Mouse (Mus musculus): ENCODE measurements around the gene Tesk1.
A peak's percentile ranks its signal among the peaks of the same experiment; 100 is the strongest.

Tesk1 gene

GRCm38 (mm10) chr4:43441639-43442038 lies at the start of gene Tesk1:
Gene Tesk1 (plus strand): TSS chr4:43441939.
- no peak for DNase-seq

DNA sequence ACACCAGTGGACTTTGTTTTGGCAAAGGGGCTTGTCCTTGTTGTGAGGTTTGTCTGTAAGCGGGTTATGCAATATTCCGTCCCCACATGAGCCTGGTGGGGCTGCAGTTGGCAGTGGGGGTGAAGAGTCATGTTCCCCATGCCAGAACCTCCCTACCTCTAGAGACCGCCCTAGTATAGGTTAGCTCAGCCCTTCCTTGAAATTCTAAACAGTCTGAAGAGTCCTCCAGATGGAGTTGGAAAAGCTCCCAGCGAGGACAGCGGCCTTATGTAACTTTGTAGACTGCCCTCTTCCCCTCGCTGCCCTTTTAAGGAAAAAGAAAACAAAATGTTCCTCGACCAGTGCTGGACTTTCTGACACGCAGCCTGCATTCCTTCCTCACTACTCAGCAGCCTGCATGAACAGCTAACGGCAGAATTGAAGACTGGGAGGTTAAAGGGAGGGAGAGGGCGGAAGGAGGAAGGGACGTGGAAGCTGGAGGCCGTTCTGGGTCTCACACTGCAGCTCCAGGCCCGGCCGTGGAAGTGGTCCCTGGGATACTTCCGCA lies 47.3 kb upstream of the Tesk1 start:
- no peak for DNase-seq

- no peak for DNase-seq
These were observed 46.6 kb upstream of the Tesk1 start for GRCm38 (mm10) chr4:43395147-43395546.

GRCm38 (mm10) chr4:43395836-43396235 lies 45.9 kb upstream of the Tesk1 start:
- no peak for DNase-seq

DNA sequence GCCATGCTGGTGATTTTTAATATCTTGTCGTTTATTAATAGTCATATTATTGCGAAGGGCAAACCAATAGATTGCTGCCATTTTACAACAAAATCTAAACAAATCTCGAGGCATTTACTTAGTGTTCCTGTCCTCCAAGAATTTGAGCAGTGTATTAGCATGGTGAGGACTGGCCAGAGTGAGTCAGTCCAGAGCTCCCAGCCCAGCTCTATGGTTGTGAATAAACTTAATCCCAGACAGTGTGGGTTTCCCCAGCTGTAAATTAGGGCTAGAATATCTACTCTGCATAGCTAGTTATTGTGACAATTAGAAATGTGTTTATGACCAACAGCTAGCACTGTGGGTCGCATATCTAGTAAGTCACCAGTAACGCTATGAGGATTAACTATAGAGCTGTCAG lies 45.4 kb upstream of the Tesk1 start:
- no peak for DNase-seq

GRCm38 (mm10) chr4:43398014-43398413 lies 43.7 kb upstream of the Tesk1 start:
- DNase-seq, result peak; percentile 45

DNA sequence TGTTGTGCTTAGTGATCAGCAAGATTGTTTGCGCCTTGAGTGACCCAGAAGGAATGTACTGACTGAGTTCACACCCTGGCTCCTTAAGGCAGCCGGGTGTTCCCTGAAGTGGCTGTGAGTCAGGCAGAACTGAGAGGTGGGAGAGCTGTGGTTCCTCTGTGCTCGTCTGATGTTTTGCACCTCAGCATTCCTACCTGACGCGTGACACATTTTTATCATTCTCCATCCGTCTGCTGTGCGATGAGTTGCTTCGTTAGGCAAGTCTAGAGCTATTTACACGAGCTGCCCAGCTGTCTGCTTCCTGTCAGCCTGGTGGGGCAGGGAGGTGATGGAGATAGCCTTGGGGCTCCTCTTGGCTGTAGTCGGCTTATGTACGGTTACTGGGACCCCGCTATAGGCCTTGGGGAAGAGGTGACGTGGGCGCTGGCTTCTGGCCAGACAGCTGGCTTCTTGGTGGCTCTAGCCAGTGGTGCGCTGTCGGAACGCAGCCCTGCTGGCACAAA lies 42.9 kb upstream of the Tesk1 start:
- peak; percentile 62 for DNase-seq

DNA sequence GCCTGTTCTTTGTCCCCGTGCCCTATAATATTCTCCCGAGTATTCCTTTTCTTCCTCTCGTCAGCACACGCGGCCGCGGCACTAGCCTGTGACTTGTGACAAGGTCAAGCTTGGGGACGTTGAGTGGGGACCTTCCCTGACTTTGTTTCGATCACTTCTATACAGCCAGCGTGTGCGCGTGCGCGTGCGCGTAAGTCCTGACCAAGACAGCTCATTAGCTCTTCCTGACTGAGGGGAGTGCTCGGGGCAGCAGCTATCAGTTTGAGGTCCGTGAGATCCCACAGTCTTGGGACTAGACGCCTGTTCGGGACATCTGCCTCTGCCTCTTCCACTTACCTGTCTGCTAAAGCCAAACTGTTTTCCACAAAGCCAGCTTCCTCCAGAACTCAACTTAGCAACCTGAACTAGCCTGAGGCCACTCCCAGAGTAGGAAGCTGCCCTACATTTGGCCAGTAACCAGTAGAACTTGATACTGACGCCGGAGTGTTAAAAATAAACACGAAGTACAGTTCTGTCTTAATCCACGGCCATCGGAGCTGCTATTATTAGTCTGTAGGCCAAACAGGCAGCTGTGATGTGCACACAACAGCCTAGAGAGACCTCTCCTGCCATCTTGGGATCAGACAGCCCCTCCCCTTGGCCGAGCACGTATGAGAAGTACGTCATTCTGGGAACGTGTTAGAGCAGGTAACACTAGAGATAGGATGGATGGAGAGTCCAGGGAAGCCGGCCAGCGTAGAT lies 42.2 kb upstream of the Tesk1 start:
- no peak for DNase-seq

- no peak for DNase-seq
These were observed 40.8 kb upstream of the Tesk1 start for GRCm38 (mm10) chr4:43400976-43401375.

DNA sequence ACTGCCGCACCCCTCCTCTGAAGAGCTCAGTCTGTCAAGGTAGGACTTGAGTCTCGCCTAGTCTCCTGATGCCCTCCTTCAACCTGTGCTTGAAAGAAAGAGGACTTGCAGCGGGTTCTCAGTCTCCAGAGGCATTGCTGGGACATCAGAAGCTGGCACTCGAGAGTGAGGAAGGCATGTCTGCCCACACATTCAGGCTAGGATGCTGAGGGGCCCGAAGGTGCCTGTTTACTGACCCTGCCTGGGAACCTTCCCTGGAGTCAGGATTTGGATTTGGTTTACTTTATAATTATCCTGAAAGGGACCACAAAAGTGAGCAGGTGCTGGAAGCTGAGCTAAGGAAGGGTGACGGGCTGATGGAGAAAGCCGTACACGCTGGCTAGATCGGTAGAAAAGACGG lies 40.3 kb upstream of the Tesk1 start:
- DNase-seq, result no peak

DNA sequence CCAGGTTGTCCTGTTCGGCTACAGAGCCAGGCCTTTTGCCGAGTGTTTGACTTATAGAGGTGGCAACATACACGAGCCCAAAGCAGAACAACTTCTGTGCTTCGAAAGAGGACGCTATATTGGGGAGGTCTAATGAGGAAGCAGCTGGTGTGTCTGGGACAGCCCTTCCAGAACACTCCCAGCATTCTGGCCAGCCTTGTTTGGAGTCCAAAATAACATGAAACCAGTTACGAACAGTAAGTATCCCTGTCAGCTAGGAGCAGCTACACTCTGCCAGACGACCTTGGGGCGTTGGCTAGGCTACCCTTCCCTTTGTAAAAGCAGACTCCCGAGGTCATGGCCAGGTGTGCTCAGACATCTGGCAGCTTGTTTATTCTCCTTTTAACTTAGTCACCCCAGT lies 39.5 kb upstream of the Tesk1 start:
- no peak for DNase-seq

DNA sequence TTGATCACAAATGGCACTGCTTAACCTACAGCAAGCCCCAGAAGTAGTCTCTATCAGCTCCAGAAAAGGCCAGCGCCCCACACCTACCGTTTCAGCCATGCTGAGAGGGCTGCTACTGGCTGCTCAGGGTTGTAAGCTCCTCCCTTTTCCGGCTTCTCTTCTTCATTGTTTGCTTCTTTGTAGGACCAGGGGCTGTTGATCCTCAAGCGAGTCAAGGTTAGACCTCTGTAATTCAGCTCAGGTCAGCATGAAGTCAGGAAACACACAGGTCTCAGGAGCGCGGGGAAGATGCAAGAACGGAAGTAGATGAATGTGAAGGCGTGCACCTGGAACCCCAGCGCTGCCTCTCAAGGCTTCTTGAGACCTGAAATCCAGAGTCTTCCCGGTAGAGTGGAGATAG lies 37.0 kb upstream of the Tesk1 start:
- DNase-seq, result no peak

GRCm38 (mm10) chr4:43406162-43406971 lies 35.4 kb upstream of the Tesk1 start:
- peak; percentile 80 for DNase-seq

DNA sequence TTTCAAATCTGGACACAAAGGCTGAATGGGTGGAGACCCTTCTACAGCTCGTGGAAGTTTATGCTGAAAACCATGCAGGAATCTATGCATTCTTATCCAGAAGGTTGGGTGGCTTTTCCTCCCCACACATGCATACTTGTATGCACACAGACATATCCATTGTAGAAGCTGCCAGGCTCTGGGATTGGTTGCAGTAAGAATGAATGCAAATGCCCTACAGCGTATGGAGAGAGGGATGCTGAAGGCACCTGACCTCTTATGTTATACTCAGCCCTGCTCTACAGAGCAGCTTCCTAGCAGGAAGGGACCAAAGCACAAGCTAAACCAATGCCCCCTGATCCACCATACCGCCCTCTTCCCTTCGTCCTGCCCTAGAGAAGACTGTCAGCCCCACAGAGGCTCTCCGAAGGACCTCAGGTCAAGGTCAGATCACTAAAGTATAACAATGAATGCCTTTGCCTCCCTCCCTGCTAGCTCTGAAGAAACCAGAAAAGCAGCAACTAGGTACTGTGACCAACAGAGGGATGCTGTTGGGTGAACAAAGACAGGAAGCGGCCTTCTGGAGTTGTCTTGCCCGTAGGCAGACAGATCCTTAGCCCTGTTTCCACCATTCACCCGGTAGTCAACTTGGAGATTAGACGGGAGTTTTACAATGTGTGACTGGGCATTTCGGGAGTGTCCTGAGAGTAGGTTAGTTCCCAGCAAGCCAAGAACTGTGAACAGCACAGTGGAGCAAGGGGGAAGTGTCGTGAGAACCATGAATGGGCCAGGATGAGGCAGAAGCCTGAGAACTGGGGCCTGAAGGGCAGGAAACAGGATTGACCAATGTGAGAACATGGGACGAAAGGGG lies 34.4 kb upstream of the Tesk1 start:
- DNase-seq, result no peak

DNA sequence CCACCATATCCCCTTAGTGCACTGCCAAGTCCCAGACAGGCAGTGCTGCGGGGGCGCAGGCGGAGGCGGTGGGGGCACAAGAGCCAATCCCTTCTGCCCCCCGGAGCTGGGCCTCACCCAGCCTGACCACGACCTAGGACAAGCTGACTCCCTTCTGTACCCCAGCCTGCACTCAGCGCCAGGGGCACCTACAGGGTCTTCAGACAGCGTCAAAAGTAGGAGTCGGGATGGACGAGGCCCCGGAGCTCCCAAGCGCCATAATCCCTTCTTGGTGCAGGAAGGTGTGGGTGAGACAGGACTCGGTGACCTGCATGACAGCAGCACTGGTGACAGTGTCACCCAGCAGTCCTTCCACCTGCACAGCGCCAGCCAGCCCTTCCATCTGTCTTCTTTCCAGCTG lies 27.0 kb upstream of the Tesk1 start:
- no peak for DNase-seq

DNA sequence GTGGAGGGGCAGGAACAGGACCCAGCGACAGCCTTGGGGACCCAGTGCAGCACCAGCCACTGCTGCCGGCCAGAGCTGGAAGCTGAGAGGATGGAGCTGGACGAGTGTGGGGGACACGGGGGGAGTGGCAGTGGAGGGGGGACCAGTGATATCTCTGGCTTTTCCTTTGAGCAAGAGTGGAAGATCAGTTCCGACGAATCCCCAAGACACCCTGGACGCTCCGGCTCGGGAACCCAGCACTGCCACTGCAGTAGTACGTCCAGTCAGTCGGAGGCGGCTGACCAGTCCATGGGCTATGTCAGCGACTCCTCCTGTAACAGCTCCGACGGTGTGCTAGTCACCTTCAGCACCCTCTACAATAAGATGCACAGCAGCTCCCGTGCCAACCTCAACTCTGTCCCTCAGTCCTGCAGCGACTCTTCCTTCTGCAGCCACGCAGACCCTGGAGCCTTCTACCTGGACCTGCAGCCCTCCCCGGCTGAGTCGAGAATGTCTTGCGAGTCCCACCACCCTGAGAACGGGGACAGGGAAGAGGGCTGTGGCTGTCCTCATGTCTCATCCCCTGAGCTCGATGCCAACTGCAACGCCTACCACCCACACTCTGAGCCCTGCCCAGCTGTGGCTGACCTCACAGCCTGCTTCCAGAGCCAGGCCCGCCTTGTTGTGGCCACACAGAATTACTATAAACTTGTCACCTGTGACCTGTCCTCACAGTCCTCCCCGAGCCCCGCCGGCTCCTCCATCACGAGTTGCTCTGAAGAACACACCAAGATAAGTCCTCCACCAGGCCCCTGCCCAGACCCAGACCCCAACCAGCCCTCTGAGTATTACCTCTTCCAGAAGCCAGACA lies 26.3 kb upstream of the Tesk1 start:
- no peak for DNase-seq

- no peak for DNase-seq
These were observed 25.7 kb upstream of the Tesk1 start for GRCm38 (mm10) chr4:43416071-43416490.

DNA sequence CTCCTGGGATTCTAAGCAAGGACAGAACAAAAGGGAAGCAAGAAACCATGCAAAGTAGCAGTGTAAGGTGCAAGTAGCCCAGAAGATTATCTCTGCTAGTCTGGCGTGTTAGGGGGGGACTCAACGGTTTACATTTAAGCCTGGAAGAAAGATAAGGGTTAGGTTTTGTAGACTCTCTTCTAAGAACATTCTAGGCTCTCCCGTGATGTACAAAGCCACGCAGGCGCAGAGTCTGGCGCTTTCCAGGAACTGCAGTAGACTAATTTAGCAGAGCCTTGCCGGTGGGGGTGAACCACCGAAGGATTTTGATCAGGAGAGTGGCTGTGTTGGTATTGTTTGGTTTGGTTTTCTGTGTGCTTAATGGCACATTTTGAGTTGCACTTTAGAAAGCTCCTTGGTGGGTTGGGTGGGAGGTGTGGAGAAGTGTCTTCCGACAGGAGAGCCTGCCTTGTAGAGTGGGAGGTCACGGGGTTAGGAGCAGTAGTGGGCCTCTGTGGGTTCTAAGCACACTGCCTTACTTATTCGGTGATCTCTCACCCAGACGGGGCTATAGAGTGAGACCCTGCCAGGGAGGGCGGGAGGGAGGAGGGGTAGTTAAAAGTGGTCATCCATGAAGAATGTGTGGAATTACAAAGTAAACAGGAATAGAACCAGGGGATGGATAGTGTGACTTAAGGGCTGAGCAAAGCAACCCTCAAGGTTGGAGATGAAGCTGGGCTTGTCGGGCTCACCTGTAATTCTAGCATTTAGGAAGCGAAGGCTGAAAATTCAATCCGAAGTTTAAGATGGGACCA lies 24.3 kb upstream of the Tesk1 start:
- no peak for DNase-seq

DNA sequence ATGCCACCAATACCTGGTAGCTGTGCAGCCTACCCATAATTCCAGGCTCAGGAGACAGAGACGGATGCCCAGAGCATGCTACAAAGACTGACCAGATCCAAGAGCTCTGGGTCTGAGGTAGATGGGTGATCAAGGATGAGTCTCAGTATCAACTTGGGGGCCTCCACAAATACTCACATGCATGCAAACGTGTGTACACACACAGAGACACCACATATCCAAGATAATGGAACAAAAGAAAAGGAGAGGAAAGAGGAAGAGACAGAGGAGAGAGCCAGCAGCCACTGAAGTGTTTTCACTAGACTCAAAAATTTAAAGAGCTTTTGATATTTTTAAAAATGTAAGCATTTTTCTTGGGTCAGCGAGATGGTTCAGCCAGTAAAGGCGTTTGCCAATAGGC lies 23.3 kb upstream of the Tesk1 start:
- no peak for DNase-seq

GRCm38 (mm10) chr4:43418973-43419656 lies 22.6 kb upstream of the Tesk1 start:
- no peak for DNase-seq
